ENCODE assay signal across 19 mouse cellular contexts in genomic region chr19:40633144-40633543, GRCm38 (mm10). TPM values are rescaled to one million over a fixed set of nuclear protein-coding genes. Genes with fewer than 3 reads are reported as not detected.
DNase-seq lines count a peak whose midpoint lies in the region; ATAC-seq and TF ChIP-seq lines count a peak whose summit lies in the region.
"Had no signal": no experiment of that assay in that cellular context is flagged by ENCODE, and none has a peak within 500 bp of the region (broad histone marks: within the 10 kb centered on the region; RNA-seq: fewer than 3 reads in every experiment).

No protein-coding gene starts in this region.

- H3K36me3 ChIP-seq in intestine, postnatal 0 days (ENCODE audit: control insufficient read depth, insufficient read depth): no peaks in the 10 kb centered on the region
- H3K36me3 ChIP-seq in intestine, embryonic 15.5 days: no peaks in the 10 kb centered on the region
- no peaks in the 10 kb centered on the region for H3K36me3 ChIP-seq in lung, postnatal 0 days (ENCODE audit: insufficient read depth, low read length)
- H3K36me3 ChIP-seq: embryonic facial prominence, embryonic 10.5 days; limb, embryonic 10.5 days; liver, embryonic 13.5 days; neural tube, embryonic 12.5 days had no signal

- H3K9me3 ChIP-seq in intestine, postnatal 0 days (ENCODE audit: control insufficient read depth): no peaks in the 10 kb centered on the region
- H3K9me3 ChIP-seq in intestine, embryonic 15.5 days: no peaks in the 10 kb centered on the region
- no peaks in the 10 kb centered on the region for H3K9me3 ChIP-seq in lung, postnatal 0 days (ENCODE audit: low read length)
- H3K9me3 ChIP-seq: embryonic facial prominence, embryonic 10.5 days; limb, embryonic 10.5 days; liver, embryonic 13.5 days; neural tube, embryonic 12.5 days had no signal

- no peak for ATAC-seq in intestine, postnatal 0 days
- ATAC-seq in intestine, embryonic 15.5 days: no peak
- no peak for ATAC-seq in lung, postnatal 0 days
- ATAC-seq in Patski: no peak
- ATAC-seq: forebrain, embryonic 14.5 days had no signal

- no peaks in the 10 kb centered on the region for H3K4me1 ChIP-seq in intestine, postnatal 0 days (replicated peaks; ENCODE audit: control insufficient read depth, insufficient read depth, low read length)
- 0 out of 2 replicates have a peak, but pooled peaks cover 5% of the 10 kb centered on the region for H3K4me1 ChIP-seq in intestine, embryonic 15.5 days (replicated peaks)
- no peaks in the 10 kb centered on the region; the same call in 1 of the 2 replicates for H3K4me1 ChIP-seq in lung, postnatal 0 days (ENCODE audit: insufficient read depth, low read depth, low read length)
- H3K4me1 ChIP-seq: embryonic facial prominence, embryonic 10.5 days; limb, embryonic 10.5 days; neural tube, embryonic 12.5 days had no signal

- H3K27me3 ChIP-seq in intestine, postnatal 0 days (replicated peaks; ENCODE audit: control insufficient read depth, insufficient read depth, low read length): no peaks in the 10 kb centered on the region
- no peaks in the 10 kb centered on the region for H3K27me3 ChIP-seq in intestine, embryonic 15.5 days (replicated peaks)
- no peaks in the 10 kb centered on the region for H3K27me3 ChIP-seq in lung, postnatal 0 days (replicated peaks; ENCODE audit: insufficient read depth, low read length)
- no peaks in the 10 kb centered on the region for H3K27me3 ChIP-seq in Patski
- H3K27me3 ChIP-seq: liver, embryonic 13.5 days; neural tube, embryonic 12.5 days had no signal

- POLR2A ChIA-PET in Patski (lab: Charles Lee): no interaction called here

- CTCF ChIA-PET in Patski (lab: Charles Lee): no interaction called here

- H3K4me2 ChIP-seq in intestine, postnatal 0 days (replicated peaks; ENCODE audit: low read depth): no peak overlapping the region
- no peak overlapping the region for H3K4me2 ChIP-seq in intestine, embryonic 15.5 days (replicated peaks)
- H3K4me2 ChIP-seq in lung, postnatal 0 days (replicated peaks; ENCODE audit: low read depth, low read length): no peak overlapping the region
- H3K4me2 ChIP-seq: hindbrain, embryonic 14.5 days; liver, embryonic 13.5 days; neural tube, embryonic 12.5 days had no signal

- no peak overlapping the region for H3K4me3 ChIP-seq in intestine, postnatal 0 days (ENCODE audit: low read depth, low read length)
- H3K4me3 ChIP-seq in intestine, embryonic 15.5 days (replicated peaks): no peak overlapping the region
- H3K4me3 ChIP-seq in lung, postnatal 0 days (ENCODE audit: low read depth, low read length): no peak overlapping the region
- H3K4me3 ChIP-seq: embryonic facial prominence, embryonic 10.5 days; limb, embryonic 10.5 days; liver, embryonic 13.5 days; neural tube, embryonic 12.5 days had no signal

- TF ChIP-seq EP300 in lung, postnatal 0 days (IDR thresholded peaks at IDR 0.05): no peak

- no peak overlapping the region for H3K27ac ChIP-seq in intestine, postnatal 0 days (ENCODE audit: low read depth, low read length)
- no peak overlapping the region for H3K27ac ChIP-seq in intestine, embryonic 15.5 days
- no peak overlapping the region for H3K27ac ChIP-seq in lung, postnatal 0 days (ENCODE audit: low read length)
- H3K27ac ChIP-seq: embryonic facial prominence, embryonic 10.5 days; hindbrain, embryonic 14.5 days; limb, embryonic 10.5 days; liver, embryonic 13.5 days; neural tube, embryonic 12.5 days had no signal

- TF ChIP-seq CTCF in intestine, postnatal 0 days (IDR thresholded peaks at IDR 0.05; ENCODE audit: low read depth): peak; percentile 52
- TF ChIP-seq CTCF in lung, postnatal 0 days (IDR thresholded peaks at IDR 0.05): peak; percentile 41
- peak; percentile 57 for TF ChIP-seq CTCF in Patski (IDR thresholded peaks at IDR 0.05)

- WGBS in intestine, postnatal 0 days: 65% methylated on average over 1 of the region's 1 CpGs
- WGBS in intestine, embryonic 15.5 days: 81% methylated on average over 1 of the region's 1 CpGs
- 74% methylated on average over 1 of the region's 1 CpGs for WGBS in lung, postnatal 0 days

- H3K9ac ChIP-seq in intestine, postnatal 0 days (ENCODE audit: low read depth, low read length): no peak overlapping the region
- H3K9ac ChIP-seq in intestine, embryonic 15.5 days: no peak overlapping the region
- H3K9ac ChIP-seq in lung, postnatal 0 days (replicated peaks; ENCODE audit: low read depth): no peak overlapping the region
- H3K9ac ChIP-seq: hindbrain, embryonic 14.5 days; liver, embryonic 13.5 days; neural tube, embryonic 12.5 days had no signal

- no peak for DNase-seq in lung, postnatal 0 days (ENCODE audit: low spot score)
- no peak for DNase-seq in lung, postnatal 10 days
- no peak for DNase-seq in Patski (ENCODE audit: low read depth, low spot score)
- no peak for DNase-seq in adrenal gland, postnatal 10 days
- DNase-seq in adrenal gland, adult 2 months: no peak
- DNase-seq: adrenal gland, adult 8-10 months; heart, adult 18-20 months; heart, postnatal 14 days; kidney, adult 18-20 months; liver, embryonic 13.5 days; lung, postnatal 36 days; thymus, postnatal 25 days had no signal

- in situ Hi-C loops in Patski (cut with MboI; ENCODE audit: low pct_unique_long_range_greater_than_20kb): no loop called here

RNA-seq across cellular contexts. Expression of gene Entpd1, which starts 21.0 kb away (rescaled TPM):
- polyA plus RNA-seq in intestine, postnatal 0 days (2015; fragmentation: Nextera tagmentation; extraction: Ambion mirVana): 6.8 and 8.0 TPM in 2 replicates
- 7.0 and 7.8 TPM in 2 replicates for polyA plus RNA-seq in intestine, embryonic 15.5 days (2015; fragmentation: Nextera tagmentation; extraction: Ambion mirVana)
- polyA plus RNA-seq in lung, postnatal 0 days (2015; fragmentation: Nextera tagmentation; extraction: Ambion mirVana): 27.9 and 32.2 TPM in 2 replicates
- 0.47 TPM for polyA plus RNA-seq in Patski (2021)
- total RNA-seq in adrenal gland, postnatal 10 days (2021): 10 to 100 TPM; 27.2 to 32.8 TPM
- total RNA-seq in adrenal gland, adult 2 months (2021): 10 to 100 TPM; 30.2 to 36.3 TPM
- 3.9 and 5.5 TPM in 2 replicates for polyA plus RNA-seq in adrenal gland, adult 2 months (2012; rRNA removed)

RNA-seq across cellular contexts. Expression of gene Tctn3, which starts 21.1 kb away (rescaled TPM):
- 10.4 and 11.2 TPM in 2 replicates for polyA plus RNA-seq in intestine, postnatal 0 days (2015; fragmentation: Nextera tagmentation; extraction: Ambion mirVana)
- 9.8 and 10.5 TPM in 2 replicates for polyA plus RNA-seq in intestine, embryonic 15.5 days (2015; fragmentation: Nextera tagmentation; extraction: Ambion mirVana)
- 7.2 and 7.8 TPM in 2 replicates for polyA plus RNA-seq in lung, postnatal 0 days (2015; fragmentation: Nextera tagmentation; extraction: Ambion mirVana)
- 19.9 TPM for polyA plus RNA-seq in Patski (2021)
- total RNA-seq in adrenal gland, postnatal 10 days (2021): 1 to 10 TPM; 5.4 to 7.1 TPM
- 1 to 10 TPM; 3.5 to 7.0 TPM for total RNA-seq in adrenal gland, adult 2 months (2021)
- 8.6 and 10.5 TPM in 2 replicates for polyA plus RNA-seq in adrenal gland, adult 2 months (2012; rRNA removed)

RNA-seq across cellular contexts. Expression of gene Aldh18a1, which starts 44.9 kb away (rescaled TPM):
- polyA plus RNA-seq in intestine, postnatal 0 days (2015; fragmentation: Nextera tagmentation; extraction: Ambion mirVana): 204 and 226 TPM in 2 replicates
- 211 and 228 TPM in 2 replicates for polyA plus RNA-seq in intestine, embryonic 15.5 days (2015; fragmentation: Nextera tagmentation; extraction: Ambion mirVana)
- 11.1 and 13.6 TPM in 2 replicates for polyA plus RNA-seq in lung, postnatal 0 days (2015; fragmentation: Nextera tagmentation; extraction: Ambion mirVana)
- 73.9 TPM for polyA plus RNA-seq in Patski (2021)
- total RNA-seq in adrenal gland, postnatal 10 days (2021): 10 to 100 TPM; 24.7 to 24.8 TPM
- 10 to 100 TPM; 18.6 to 30.5 TPM for total RNA-seq in adrenal gland, adult 2 months (2021)
- polyA plus RNA-seq in adrenal gland, adult 2 months (2012; rRNA removed): 9.2 and 17.3 TPM in 2 replicates
